Mouse (Mus musculus) neural tube, embryonic 14.5 days (tissue): ENCODE measurements around the gene Ppp1r21. TPM values are rescaled to one million over a fixed set of nuclear protein-coding genes. Genes with fewer than 3 reads are reported as not detected.

Experiments
- ATAC-seq: fragments of 200-750 bp; cut with Nextera tagmentation; 2 replicates; pipeline ENCODE4 v1.8.0; 2017; ENCODE audit warnings: low read depth, mild to moderate bottlenecking, moderate TSS enrichment, moderate library complexity
- H3K27ac ChIP-seq: fragments of 300-500 bp; sonication (generic); 2 replicates; pipeline ENCODE4 v1.5.1; 2014; ENCODE audit warnings: low read depth, mild to moderate bottlenecking, control low read depth, low read length, moderate library complexity, mixed read lengths
- H3K27me3 ChIP-seq: fragments of 300-500 bp; sonication (generic); 2 replicates; pipeline ENCODE4 v1.6.1; 2014; ENCODE audit warnings: low read length; ENCODE audit not compliant: control insufficient read depth, insufficient read depth
- H3K36me3 ChIP-seq: fragments of 300-500 bp; sonication (generic); 2 replicates; pipeline ENCODE4 v1.6.1; 2014; ENCODE audit warnings: low read length, mixed read lengths; ENCODE audit not compliant: control insufficient read depth, insufficient read depth
- H3K4me1 ChIP-seq: fragments of 300-500 bp; sonication (generic); 2 replicates; pipeline ENCODE4 v1.6.1; 2014; ENCODE audit warnings: low read length; ENCODE audit not compliant: control insufficient read depth, insufficient read depth
- H3K4me2 ChIP-seq: fragments of 300-500 bp; sonication (generic); 2 replicates; pipeline ENCODE4 v1.6.1; 2014; ENCODE audit warnings: mild to moderate bottlenecking, low read depth, low read length, control low read depth
- H3K4me3 ChIP-seq: fragments of 300-500 bp; sonication (generic); 2 replicates; pipeline ENCODE4 v1.5.1; 2014; ENCODE audit warnings: low read depth, low read length, control low read depth, mixed read lengths
- H3K9ac ChIP-seq: fragments of 300-500 bp; sonication (generic); replicated peaks from 2 replicates; pipeline ENCODE4 v1.6.1; 2014; ENCODE audit warnings: low read depth, mild to moderate bottlenecking, control low read depth, low read length, mixed read lengths
- H3K9me3 ChIP-seq: fragments of 300-500 bp; sonication (generic); 2 replicates; pipeline ENCODE4 v1.6.1; 2016; ENCODE audit warnings: low read length; ENCODE audit not compliant: control insufficient read depth
- WGBS: fragments of 180-500 bp; shearing (Covaris S2); extraction: QIAGEN DNeasy Blood & Tissue Kit; methylation state at CpG from one replicate; pipeline ENCODE4 v1.1.7; 2014; 5-methylcytosine and 5-hydroxymethylcytosine counted together
- polyA plus RNA-seq: library from polyadenylated mRNA; unstranded; fragments of >200 nt; fragmentation: Nextera tagmentation; extraction: Ambion mirVana; gene quantifications from 2 replicates; pipeline ENCODE4 v1.2.1, GENCODE M21; 2014

Ppp1r21 gene
- polyA plus RNA-seq, 1 experiment from 2014 or later: 62.0 TPM

DNA sequence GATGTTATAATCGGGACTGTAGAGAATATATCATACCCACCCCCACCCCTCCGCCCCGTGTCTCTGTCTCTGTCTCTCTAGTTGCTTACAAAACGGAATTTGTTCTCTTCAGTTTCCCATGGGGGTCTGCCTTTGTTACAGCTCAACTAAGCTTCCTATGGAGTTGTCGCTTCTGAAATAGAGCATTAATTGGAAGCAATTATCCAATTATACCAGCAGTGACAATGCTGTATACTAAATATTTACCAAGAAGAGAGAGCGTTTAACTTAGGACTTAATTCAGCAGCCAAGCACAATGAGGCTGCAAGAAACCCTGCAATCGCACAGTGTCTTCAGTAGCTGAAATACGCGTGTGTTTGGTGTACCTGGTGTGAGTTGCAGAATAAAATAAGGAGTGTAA lies 36.4 kb upstream of the Ppp1r21 start:
- Histone ChIP-seq H3K27ac (peak overlapping the region; percentile 83), H3K4me2 (no peak overlapping the region; the same call in 1 of the 2 replicates), H3K9ac (no peak overlapping the region), H3K27me3 (no peaks in the 10 kb centered on the region), H3K9me3 (no peaks in the 10 kb centered on the region), H3K4me1 (peaks cover 13% of the 10 kb centered on the region), H3K4me3 (no peak overlapping the region), H3K36me3 (no peaks in the 10 kb centered on the region)
- WGBS: 42% methylated on average over 9 of the region's 9 CpGs
- no peak for ATAC-seq

DNA sequence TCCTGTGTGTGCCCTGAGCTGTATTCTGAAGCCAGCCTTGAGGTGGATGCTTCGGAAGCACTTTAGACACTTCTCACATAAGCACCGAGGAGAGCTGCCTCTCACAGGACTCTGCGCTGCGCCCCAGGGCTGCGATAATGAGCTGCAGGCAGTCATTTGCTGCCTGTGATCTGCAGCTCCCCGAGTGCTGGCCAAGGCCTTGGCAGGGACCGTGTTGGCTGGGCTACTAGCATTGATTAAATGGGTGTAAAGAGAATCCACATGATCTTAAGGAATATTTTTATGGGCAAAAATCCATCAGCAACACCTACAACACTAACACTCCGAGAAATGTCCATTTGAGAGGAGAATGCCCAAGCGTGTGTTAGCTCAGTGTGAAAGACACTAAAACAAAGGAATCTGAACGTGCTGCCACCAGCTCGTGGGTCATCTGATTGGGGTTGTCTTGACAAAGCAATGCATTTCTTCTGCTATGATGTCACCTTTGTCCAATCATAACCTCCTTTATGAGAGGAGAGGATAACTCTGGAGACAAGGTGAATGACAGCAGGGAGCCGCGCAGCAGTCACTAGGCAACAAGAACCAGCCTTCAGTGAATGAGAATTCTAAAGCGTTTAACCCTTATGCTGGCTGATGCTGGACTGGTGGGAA lies 35.7 kb upstream of the Ppp1r21 start:
- Histone ChIP-seq H3K36me3 (no peaks in the 10 kb centered on the region), H3K4me2 (peak overlapping the region; percentile 35), H3K27me3 (no peaks in the 10 kb centered on the region), H3K27ac (peak overlapping the region; percentile 83), H3K9me3 (no peaks in the 10 kb centered on the region), H3K9ac (peak overlapping the region; percentile 17), H3K4me1 (peaks cover 13% of the 10 kb centered on the region), H3K4me3 (no peak overlapping the region)
- ATAC-seq: peak; percentile 93
- WGBS: 11% methylated on average over 14 of the region's 14 CpGs

DNA sequence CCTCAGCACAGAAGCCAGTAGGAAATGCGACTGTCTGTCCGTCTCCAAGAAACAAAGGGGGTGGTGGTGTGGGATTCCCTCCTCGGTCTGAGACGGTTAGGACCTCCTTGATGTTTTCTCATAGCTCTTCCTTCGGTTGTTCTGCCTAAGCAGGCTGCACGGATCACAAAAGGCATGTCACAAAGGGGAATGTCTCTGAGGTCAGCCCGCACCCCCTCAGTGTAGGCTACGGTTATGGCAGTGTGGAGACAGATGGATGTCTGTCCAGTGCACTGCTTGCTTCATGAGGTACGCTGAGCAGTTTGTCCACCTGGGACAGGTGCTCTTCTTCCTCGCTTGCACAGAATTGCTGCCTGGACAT lies 35.2 kb upstream of the Ppp1r21 start:
- Histone ChIP-seq H3K9ac (peak overlapping the region; percentile 17; the same call in 1 of the 2 replicates), H3K4me1 (peaks cover 13% of the 10 kb centered on the region), H3K27ac (peak overlapping the region; percentile 83), H3K9me3 (no peaks in the 10 kb centered on the region), H3K4me3 (no peak overlapping the region), H3K27me3 (no peaks in the 10 kb centered on the region), H3K36me3 (no peaks in the 10 kb centered on the region), H3K4me2 (peak overlapping the region; percentile 35)
- ATAC-seq: peak; percentile 54
- WGBS: 26% methylated on average over 10 of the region's 10 CpGs

DNA sequence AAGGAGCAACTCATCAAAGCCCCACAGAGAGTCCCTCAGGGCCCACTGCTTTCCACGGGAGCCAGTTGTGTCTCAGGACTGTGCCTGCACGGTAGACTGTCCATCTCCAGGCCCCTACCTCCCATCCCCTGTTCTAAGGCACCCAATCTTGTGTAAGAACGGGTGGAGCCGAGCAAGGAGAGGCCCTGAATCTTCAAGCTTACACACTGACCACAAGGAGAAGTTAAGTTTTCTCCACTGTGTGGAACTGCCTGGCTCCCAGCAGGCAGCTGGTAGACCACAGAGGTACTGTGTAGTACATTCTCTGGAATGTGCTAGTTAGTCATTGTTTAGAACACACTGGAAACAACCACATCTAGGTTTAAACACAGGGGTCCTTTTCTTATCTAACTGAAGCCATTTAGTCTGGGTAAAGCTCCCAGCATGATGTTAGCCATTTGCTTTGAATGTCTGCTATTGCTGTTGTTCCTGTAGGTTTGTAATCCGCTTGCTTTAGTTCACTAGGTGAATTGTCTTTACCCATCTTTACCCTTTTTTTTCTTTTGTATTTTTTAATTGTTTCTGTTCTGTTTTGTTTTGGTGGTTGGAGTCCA lies 31.7 kb upstream of the Ppp1r21 start:
- 86% methylated on average over 5 of the region's 5 CpGs for WGBS
- ATAC-seq: no peak
- Histone ChIP-seq H3K27ac (no peak overlapping the region), H3K9me3 (no peaks in the 10 kb centered on the region), H3K4me1 (peaks cover 13% of the 10 kb centered on the region), H3K27me3 (no peaks in the 10 kb centered on the region), H3K4me3 (no peak overlapping the region), H3K4me2 (no peak overlapping the region), H3K36me3 (no peaks in the 10 kb centered on the region), H3K9ac (no peak overlapping the region)

DNA sequence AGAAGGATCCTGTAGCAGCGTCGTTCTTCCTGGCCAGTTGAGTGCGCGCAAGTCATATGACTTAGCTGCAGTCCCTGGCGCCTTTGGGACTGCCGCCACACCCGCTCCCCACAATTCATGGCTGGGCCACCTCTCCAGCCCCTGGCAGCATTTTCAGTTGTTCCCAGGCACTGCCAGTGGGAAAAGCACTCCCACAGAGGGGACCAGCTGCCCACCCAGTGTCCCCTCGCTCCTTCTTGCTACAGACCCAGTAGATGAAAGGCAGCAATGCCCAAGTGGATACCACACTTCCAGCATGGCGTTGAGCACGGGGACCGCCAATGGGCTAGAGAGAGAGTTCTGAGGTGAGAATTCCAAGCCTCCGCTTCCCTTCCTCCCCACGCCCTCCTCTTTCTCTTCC lies 25.9 kb upstream of the Ppp1r21 start:
- 94% methylated on average over 13 of the region's 13 CpGs for whole genome bisulfite sequencing
- no peak overlapping the region for H3K27ac ChIP-seq
- no peaks in the 10 kb centered on the region for H3K9me3 ChIP-seq
- H3K36me3 ChIP-seq: no peaks in the 10 kb centered on the region
- ATAC-seq: no peak
- H3K9ac ChIP-seq: no peak overlapping the region
- no peaks in the 10 kb centered on the region for H3K4me1 ChIP-seq
- H3K4me2 ChIP-seq: no peak overlapping the region
- H3K27me3 ChIP-seq: no peaks in the 10 kb centered on the region
- no peak overlapping the region for H3K4me3 ChIP-seq

DNA sequence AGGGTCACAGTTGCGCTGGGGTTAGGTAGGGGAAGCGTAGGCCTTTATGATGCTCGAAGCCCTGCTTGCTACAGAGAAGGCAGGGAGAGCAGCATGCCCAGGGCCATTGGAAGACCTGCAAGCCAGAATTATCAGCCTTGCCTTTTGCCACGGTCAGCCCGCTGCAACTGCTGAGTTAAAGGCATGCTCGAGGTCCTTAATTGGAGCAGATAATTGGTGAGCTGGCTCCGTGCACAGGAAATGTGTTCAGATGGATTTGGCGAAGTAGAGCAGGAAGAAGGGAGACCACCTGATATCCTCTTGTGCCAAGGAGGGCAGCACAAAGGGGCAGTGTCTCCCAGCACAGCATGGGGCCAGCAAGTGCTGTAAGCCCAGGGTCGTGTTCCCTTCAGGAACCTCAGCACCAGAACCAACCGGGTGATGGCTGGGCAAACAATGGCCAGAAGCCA lies 24.6 kb upstream of the Ppp1r21 start:
- H3K36me3 ChIP-seq: no peaks in the 10 kb centered on the region
- H3K4me1 ChIP-seq: no peaks in the 10 kb centered on the region
- ATAC-seq: peak; percentile 54; the same call in 1 of the 2 replicates
- no peaks in the 10 kb centered on the region for H3K27me3 ChIP-seq
- no peak overlapping the region for H3K4me3 ChIP-seq
- WGBS: 31% methylated on average over 10 of the region's 10 CpGs
- no peak overlapping the region for H3K27ac ChIP-seq
- H3K9me3 ChIP-seq: no peaks in the 10 kb centered on the region
- no peak overlapping the region for H3K4me2 ChIP-seq
- H3K9ac ChIP-seq: no peak overlapping the region

DNA sequence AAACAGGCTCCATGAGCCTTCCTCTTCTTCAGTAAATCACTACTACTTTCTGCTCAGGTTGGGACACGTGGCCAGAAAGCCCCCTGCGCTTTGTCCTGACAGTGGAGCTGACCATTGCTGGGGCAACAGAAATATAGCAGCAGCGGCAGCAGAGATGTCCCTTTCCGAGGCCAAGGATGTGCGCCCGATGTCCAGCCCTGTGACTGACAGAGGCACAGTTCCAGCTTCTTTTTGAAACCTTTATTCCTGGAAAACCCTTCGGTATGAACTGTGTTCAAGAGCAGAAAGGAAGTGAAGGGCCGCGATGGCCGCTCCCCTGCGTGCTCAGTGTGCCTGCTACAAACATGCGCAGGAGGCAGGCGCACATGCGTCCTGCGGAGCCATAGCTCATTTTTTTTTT lies 24.0 kb upstream of the Ppp1r21 start:
- no peak for ATAC-seq
- no peak overlapping the region for H3K27ac ChIP-seq

DNA sequence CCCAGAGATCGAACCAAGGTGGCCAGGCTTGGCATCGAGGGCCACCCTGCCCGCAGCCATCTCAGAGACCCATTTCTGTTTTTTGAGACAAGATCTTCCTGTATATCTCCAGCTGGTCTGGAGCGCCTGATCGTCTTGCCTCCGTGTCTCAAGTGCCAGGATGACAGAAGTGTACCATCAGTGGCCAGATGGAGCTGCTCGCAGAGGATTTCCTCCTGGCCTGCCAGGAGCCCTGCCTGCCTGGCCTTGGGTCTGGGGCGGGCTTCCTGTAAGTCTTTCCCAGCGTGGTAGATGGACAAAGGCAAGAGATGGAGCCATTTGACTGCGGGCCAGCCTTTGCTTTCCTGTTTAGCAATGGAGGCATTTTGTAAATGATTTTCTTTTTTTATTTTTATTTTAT lies 22.5 kb upstream of the Ppp1r21 start:
- H3K36me3 ChIP-seq: no peaks in the 10 kb centered on the region

More for the DNA sequence above, 24.0 kb upstream of the Ppp1r21 start:
- no peak overlapping the region for H3K4me3 ChIP-seq
- no peak overlapping the region for H3K9ac ChIP-seq
- no peaks in the 10 kb centered on the region for H3K9me3 ChIP-seq
- H3K4me1 ChIP-seq: no peaks in the 10 kb centered on the region
- H3K36me3 ChIP-seq: no peaks in the 10 kb centered on the region
- 95% methylated on average over 15 of the region's 15 CpGs for WGBS
- no peak overlapping the region for H3K4me2 ChIP-seq
- no peaks in the 10 kb centered on the region for H3K27me3 ChIP-seq

DNA sequence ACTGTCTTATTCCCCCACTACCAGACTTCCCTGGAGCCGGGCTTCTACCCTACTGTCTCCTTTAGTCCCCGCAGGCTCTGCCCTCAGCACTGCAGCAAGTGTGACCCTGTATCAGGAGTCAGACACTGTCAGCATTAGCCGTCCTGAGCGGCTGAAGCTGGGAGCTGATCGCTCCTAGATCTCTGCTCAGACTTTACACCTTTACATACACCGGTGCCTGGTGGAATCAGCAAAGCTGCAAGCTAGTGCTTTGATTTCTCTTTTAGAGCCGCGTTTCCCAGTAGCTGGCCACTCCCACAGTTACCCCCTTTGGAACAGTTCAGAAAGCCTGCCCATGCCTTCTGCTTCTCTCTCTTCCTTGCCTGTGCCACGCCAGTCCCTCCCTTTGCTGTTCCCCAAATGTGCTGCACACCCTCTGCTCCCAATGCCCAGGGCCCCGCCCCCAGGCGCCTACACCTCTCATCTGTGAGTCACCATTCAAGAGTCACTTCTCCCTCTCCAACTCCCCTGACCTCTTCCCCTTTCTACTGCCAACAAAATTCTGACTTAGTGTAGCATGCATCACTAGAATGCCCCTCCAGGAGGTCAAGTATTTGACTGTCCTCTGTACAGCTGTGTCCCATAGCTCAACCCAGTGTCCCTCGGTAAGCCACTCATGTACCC lies 20.9 kb upstream of the Ppp1r21 start:
- ATAC-seq: peak; percentile 13; the same call in 1 of the 2 replicates
- Histone ChIP-seq H3K4me1 (no peaks in the 10 kb centered on the region), H3K27ac (no peak overlapping the region), H3K36me3 (no peaks in the 10 kb centered on the region), H3K4me3 (no peak overlapping the region), H3K9ac (no peak overlapping the region), H3K27me3 (no peaks in the 10 kb centered on the region), H3K9me3 (no peaks in the 10 kb centered on the region), H3K4me2 (no peak overlapping the region)
- 30% methylated on average over 12 of the region's 12 CpGs for WGBS

More for the DNA sequence above, 22.5 kb upstream of the Ppp1r21 start:
- Histone ChIP-seq H3K9me3 (no peaks in the 10 kb centered on the region), H3K4me3 (no peak overlapping the region), H3K9ac (no peak overlapping the region), H3K4me1 (no peaks in the 10 kb centered on the region), H3K4me2 (no peak overlapping the region), H3K27me3 (no peaks in the 10 kb centered on the region), H3K27ac (no peak overlapping the region)
- 92% methylated on average over 10 of the region's 10 CpGs for WGBS
- ATAC-seq: no peak
